Mouse (Mus musculus) ovary, adult 18-20 months (tissue): Measurements from ENCODE around the gene 5031439G07Rik.
"Not testable (repeated sequence)": the region's sequence is repeated elsewhere in the genome, so short reads cannot be mapped to it uniquely, and the experiment has no call there.

ENCODE experiments used
- DNase-seq: peaks from one replicate; pipeline ENCODE4 v3.0.0; 2022; ENCODE audit warnings: low spot score, mixed read lengths

5031439G07Rik gene

DNA sequence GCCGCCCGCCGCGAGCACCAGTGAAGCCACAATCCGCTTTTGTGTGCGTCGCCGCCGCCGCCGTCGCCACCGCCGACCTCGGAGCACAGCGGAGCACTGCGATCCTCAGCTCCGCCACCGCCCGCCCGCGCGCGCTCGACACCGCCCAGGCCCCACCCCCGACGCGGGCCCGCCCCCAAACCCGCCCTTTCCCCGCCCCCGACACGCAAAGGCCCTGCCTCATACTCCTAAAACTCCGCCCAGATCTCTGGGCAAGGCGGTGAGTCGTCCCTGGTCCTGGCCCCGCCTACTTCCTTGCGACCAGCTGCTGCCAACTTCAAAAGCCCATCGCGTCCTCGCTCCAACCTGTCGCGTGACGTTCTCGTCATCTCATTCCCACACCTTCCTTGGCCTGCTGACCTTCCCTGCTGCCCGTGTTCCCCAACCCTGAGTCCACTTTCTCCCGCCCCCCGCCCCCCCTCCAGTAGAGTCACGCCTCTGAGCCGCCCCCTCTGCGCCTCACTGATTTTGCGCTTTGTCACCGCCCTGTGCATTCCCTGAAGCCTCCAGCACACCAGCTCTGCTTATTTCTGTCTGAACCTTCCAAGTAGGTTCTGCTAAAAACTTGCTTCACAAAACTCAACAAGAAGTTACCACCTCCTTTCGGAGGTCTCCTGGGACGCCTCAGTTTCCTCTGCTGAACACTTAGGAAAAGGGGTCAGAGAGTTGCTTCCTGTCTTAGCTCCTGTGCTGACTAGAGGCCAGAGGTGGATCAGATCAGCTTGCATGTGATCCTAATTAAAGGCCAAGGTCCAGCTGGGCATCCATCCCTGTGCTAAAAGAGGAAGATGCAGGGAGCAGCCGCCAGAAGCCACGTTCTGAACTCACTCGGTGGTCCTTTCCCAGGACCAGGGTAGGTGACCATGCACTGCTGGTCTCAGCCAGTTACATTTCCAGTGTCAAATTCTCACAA, at the start of gene 5031439G07Rik:
TSS of gene 5031439G07Rik (minus strand) at position 678 of the 952 bp plus-strand sequence.
- peak; percentile 90 for DNase-seq

DNA sequence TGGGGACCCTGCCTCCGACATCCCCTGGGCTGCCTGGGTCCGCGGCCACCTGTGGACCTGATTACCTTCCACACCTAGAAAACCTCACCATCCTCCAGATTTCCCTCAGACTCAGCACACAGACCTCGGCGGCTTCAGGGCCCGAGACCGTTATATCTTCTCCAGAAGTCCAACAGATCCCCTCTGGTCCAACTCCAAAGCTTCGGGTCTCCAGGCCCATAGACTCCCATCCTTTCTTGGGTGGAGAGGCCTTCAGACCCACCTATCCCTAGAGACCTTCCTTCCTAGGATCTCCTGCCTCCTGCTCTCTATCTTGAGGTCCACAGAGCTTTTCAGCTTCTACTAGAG, 49.0 kb upstream of the 5031439G07Rik start:
- no peak for DNase-seq

DNA sequence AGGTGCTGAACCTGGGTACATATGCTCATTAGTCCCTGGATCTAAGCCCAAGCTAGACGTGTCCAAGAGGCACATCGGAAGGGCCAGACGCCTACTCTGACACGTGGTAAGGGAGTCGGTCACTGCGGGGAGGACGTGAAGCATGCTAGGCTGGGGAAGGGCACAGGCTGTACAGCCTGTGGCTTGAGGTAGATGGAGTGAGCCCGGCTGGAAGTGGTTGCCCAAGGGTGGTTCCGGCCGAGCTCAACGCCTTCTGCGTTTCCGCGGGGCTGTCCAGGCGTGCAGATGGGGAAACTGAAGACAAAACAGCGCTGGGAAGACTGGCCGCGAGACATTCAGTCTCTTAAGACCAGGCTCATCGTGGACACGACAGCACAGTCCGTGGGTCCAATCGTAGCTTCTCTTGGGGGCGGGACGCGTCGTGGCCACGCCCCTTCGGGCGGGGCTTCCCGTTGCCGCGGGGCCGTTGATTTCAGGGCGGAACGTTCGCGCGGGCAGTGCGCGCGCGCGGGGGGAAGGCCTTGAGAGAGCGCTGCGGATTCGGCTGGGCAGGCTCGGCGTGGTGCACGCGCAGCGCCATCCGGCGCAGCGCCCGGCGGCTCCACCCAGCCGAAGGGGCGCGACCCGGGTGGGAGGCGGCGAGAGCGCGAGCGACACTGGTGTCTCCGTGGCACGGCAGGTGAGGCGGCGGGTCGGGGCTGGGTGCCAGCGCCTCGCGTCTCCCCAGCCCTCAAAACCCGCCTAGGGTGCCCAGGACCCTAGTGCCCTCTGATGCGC, 48.4 kb upstream of the 5031439G07Rik start:
- peak; percentile 95 for DNase-seq

DNA sequence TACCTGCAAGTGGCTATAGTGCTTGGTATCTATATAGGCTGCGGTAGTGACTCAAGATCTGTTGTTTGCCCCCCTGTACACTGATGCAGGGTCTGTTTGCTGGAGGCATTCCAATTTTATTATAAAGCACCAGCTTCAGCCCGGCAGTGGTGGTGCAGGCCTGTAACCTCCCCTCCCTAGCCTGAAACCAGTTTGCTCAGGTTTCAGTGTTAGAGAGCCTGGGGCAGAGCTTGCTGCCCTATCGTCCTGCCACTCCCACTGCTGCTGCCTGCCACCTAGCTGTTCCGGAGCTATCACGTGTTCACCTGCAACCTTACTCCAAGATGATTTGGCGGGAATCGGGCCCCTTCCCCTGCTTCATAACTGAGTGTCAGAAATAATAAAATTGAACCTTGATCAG, 45.6 kb upstream of the 5031439G07Rik start:
- not testable (repeated sequence) for DNase-seq

DNA sequence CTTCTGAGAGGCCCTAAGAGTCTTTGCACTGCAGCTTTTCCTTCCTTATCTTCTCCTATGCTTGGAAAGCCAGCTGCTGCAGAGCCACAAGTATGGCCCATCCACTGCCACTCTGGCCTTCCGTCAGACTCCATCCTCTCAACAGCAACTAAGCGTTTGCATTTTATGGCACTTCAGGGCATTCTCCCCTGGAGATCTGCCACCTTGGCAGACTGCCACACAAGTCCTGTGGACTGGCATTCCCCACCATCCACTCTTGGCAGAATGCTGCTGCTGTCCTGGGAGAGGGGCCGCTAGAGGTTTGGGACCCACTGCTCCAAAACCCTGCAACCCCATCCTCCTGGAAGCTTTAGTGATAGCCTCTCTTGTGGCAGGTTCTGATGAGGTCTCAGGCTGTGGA, 43.5 kb upstream of the 5031439G07Rik start:
- no peak for DNase-seq

DNA sequence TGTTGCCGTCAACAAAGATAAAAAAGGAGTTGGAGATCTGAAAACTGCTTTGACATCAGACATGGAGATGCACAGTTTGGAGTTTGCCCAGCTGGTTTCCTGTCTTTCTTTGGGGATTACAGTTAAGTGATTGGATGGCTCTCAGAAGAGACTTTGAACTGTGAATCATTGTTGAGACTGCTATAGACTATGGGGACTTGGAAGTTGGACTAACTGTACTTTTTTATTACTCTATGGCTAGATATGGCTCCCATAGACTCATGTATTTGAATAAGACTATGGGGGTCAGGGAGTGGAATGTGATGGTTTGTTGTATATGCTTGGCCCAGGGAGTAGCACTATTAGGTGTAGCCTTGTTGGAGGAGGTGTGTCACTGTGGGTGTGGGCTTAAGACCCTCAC, 42.3 kb upstream of the 5031439G07Rik start:
- not testable (repeated sequence) for DNase-seq

DNA sequence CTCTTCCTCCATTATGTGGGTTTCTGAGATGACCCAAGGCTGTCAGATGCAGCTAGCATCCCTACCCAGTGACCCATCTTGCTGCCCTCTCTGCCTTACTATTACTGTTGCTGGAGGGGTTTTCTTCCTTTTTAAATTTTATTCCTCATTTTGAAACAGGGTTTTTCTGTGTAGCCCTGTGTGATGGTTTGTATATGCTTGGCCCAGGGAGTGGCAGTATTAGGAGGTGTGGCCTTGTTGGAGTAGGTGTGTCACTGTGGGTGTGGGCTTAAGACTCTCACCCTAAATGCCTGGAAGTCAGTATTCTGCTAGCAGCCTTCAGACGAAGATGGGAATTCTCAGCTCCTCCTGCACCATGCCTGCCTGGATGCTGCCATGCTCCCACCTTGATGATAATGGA, 40.3 kb upstream of the 5031439G07Rik start, which contains the start of gene Fam118a:
TSS of gene Fam118a (plus strand) at position 301 of the 400 bp plus-strand sequence.
- DNase-seq = not testable (repeated sequence)

DNA sequence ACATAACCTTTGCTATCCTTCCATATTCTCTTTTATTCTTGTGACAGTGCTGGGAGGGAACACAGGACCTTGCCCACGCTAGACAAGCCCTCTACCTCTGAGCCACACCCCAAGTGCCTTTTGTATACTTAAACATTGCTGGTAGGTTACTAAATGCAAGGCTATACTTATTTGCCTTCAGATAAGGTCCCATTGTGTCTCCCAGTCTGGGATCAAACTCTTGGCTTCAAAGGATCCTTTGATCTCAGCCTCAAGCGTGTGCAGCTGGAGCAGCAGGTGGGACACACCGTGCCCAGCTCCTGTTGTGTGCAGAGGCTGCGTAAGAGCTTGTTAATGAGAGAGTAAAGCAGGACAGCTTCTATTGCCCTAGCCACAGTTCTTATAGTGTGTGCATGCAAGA, 39.4 kb upstream of the 5031439G07Rik start:
- no peak for DNase-seq

DNA sequence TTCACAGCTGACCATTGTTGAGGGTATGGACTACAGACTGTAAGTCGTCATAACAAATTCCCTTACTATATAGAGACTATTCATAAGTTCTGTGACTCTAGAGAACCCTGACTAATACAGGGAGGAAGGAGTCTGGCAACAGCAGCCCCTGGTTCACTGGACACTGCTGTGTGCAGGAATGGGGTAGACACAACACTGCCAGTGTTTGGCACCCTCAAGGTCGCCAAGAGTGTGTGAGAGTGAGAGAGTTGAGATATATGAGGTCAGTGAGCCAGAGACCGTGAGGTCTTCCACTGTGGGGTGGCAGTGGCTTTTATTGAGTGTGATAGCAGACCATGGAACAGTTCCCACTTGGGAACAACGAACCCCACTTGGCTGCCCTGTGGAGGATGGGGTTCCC, 37.8 kb upstream of the 5031439G07Rik start:
- DNase-seq = peak; percentile 71

DNA sequence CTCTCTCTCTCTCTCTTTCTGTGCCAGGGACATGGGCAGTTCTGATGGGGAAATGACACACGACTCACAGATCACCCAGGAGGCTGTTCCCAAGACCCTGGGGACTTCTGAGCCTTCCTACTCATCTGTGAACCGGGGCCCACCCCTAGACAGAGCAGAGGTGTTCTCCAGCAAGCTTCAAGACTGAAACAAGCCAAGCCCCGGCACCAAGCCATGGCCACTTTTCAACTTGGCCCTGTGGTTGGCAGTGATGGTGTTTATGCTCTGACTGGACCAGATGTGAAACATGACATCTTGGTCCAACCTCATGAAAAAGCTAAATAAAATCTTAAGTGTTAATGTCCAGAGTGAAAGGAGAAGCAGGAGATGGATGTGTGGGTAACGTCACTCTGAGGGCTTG, 33.9 kb upstream of the 5031439G07Rik start:
- DNase-seq = no peak

DNA sequence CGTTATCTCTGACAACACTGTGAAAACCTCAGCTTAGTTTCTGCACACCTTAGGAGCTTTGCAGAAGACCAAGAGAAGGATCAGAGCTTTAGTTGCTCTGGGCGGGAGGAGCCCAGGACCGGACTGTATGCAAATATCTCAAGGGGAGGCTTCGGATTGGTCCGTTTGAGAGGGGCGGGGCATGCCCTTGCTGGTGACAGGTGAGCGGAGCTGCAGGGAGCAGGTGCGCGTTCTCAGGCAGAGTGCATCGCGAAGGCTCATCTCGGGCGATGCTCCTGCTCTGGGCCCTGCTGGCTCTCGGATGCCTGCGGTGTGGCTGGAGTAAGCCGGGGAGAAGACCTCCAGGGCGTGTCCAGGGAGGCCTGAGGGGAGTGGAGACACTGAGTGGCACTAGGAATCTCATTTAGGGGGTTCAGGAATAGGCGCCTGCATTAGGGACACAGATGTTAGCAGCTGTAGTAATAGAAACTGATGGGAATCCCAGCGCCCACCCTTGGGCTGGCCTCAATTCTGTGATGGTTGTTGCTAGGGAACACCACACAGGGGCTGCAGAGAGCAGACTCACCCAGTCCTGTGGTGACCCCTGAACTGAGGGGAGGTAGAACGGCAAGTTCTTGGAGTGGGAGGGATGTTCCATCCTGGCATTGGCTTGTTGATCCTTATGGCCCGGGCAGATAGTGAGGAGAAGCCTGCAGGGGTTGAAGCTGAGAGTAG, 28.8 kb upstream of the 5031439G07Rik start, which contains the start of gene Upk3a:
TSS of gene Upk3a (plus strand) at position 191 of the 714 bp plus-strand sequence.
- no peak for DNase-seq

DNA sequence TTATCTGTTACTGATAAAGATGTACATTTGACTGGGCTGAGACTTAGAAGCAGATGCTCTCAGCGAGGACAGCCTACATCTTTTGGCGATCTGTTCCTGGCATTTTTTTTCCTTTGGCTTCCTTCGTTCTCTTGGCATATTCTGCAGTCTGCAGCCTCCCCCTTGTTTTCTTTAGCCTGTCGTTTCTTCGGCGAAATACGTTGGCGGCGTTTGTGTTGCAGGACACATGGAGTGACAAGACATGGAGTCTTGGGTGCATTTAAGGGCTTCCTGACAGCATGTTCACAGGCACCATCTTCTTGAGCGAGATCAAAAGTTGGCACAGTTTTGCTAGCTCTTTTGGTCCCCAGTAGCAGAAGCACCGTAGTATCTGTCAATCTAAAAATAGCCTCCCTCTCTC, 27.4 kb upstream of the 5031439G07Rik start:
- DNase-seq = no peak

DNA sequence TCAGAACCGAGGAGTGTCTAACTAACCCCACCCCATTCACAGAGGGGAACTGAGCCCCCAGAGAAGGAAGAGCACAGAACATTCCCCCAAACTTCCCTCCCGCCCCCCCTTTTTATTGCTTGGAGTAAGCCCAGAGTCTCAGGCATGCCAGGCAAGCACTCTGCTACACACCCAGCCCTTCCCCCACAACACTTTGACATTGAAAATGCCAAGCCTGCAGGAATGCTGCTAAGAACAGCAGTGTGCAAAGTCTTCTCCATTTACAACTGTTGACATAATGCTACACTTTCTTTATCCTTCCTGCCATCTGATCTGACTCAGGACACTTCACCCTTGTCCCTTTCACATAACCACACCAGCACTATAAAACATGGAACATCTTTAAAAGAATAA, 24.3 kb upstream of the 5031439G07Rik start:
- no peak for DNase-seq

DNA sequence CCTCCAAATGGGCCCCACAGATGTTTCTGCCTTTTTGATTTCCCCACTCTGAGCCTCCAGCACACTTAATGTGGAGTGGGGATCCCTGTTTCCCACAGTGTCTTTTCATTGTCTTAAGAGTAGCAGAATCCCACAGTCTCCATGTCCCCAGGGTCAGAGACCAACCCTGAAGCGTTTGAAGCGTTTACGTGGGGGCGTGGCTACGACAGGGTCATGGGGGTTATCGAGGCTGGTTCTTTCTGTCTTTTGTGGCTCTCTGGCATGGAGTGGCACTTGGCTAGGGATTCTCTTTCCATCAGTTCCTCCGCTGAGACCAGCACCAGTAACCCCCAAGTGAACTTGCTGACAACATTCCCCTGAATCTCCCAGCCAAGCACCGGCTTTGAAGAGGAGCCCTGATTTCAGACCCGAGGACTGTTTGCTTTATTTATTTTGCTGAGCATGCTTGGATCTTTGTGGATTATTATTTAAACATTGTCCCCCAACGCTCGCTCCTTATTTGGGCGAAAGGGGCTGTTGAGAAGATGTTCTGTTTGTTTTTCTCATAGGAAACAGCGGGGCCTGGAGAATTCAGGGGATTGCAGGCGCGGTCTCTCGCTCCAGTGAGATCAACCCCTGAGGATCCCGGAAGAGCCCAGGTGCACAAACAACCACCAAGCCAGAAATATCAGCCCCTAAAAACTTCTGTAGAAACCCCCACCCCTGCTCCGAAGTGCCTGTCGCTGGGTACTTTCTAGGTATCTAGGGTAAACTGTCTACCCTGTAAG, 23.7 kb upstream of the 5031439G07Rik start:
- no peak for DNase-seq

DNA sequence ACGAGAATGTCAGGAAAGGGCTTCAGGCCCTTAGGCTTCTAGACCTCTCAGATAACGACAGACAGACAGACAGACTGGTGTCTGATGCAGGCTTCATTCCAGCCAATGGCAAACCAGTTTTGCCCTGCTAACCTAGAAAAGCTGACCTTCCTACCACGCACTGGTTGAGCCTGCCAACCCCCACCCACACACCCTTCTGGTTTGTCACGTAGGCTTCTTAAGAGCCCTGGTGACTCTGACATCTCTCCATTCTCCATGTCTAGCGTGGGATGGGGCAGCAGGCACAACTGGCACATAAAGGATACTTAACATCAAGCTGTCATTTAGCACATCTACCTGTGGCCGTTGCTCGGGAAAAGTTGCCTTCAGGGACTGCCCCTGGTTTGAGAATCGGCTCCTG, 21.3 kb upstream of the 5031439G07Rik start:
- DNase-seq = no peak

DNA sequence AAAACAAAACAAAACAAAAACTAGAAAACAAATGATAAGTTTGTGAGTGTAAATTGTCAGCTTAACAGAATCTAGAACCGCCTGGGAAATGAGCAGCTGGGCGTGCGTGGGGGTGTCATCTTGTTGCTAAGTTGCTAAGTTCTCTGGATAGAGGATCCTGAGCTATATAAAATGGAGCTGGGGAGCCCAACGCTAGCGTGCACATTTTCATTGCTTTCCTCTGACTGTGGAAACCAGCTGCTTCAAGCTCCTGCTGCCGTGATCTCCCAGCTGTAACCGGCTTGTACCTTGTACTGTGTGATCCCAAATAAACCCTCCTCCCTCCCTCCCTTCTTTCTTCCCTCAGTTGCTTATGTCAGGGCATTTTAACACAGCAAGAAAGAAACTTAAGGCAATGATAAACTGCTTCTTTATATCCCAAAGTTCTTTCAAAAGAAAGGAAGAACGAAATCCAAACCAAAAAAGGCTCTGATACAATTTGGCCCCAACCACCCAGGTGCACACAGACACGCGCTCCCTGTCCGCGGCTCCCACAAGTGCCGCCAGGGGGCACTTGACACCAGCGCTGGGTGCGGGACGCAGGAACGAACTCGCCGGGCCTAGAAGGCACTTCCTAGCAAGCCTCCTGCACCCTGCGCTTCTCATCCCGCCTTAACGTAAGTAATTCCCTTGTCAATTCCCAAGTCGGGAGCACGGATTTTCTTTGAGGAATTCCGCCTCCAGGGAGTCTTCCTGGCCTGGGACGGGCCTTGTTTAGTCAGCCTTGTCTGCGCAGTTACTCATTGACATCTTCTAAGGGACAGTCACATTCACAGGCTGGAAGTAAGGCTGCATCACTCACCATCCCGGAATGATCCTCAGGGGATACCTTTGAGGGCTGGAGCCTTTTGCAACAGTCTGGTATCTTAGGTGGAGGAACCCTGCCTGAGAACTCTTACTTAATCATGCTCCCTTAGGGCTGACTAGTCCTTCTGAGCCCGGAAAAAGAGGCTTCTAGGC, 12.9 kb upstream of the 5031439G07Rik start:
- peak; percentile 54 for DNase-seq

DNA sequence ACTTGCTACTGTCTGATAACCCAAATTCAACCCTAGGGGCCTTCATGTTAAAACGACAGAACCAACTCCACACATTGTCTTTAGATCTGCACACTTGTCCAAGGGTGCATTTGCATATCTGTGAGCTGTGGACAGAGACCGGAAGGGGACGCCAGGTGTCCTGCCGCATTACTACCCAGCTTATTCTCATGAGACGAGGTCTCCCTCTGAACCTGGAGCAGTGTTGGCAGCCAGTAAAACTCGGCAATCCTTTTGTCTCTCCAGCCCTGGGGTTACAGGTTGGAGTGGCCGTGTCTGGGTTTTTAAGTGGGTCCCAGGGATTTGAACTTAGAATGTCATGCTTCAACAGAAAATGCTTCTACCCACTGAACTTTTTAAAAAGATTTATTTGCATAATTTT, 11.6 kb upstream of the 5031439G07Rik start:
- no peak for DNase-seq

DNA sequence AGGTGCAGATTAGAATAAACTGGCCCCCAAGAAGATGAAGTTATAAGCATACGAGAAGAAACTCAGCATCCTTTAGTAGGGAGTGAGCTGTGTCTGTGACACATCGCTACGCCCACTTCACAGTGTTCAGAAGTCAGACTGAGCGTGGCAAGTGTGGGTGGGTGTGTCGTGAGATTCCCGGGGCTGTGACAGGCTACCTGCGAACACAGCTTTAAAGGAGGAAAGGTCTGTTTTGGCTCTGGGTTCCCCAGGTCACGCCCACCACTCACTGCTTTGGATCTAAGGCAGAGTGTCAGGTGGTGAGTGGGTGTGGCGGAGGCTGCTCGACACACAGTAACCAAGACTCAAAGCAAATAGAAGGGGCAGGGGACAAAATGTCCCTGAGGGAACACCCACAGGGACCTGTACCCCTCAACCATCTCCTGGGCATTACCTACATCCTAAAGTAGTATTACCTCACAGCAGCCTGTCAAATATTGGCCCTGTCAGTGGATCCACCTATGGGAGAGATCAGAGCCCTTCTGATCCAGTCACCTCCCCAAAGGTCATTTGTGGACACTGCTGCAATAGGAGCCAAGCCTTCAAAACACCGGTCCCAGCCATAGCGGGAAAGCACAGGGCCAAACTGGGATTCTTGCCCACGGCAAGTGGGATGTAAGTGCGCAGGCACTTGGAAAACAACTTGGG, 9.6 kb upstream of the 5031439G07Rik start:
- DNase-seq = no peak

DNA sequence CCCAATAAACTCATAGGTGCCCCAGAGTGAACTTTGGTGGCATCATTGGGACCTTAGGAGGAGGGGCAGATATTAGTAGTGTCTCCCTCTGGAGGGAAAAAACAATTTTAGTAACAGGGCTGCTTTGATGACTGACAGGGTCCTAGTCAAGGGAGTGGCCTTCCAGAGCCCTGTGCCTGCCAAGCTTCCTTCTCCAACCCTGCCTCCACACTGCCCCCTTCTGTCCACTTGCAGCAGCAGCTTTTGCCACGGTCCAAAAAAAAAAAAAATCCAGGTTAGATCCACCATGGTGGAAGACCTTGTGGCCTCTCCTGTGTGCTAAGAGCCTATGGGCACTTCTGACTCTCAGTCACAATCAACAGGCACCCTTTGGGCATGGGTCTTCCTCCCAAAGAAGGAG, 7.6 kb upstream of the 5031439G07Rik start:
- DNase-seq = no peak

DNA sequence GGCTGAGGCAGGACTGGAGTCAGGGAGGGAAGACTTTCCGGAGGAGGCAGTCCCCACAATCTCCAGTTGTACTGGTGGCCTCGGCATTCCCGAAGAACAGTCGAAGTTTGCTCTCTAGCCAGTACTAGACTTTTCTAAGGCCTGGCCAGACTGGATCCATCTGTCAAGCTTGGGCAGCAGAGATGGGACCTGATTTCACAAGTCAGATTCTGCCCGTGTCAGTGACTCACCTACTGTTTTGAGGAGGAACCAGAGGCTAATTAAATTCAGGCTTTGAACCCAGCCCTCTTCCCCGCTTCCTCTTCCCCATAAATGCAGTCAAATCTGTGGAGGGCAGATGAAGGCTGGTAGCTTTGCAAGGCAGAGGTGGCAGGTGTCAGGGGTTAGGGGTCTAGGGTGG, 6.7 kb upstream of the 5031439G07Rik start:
- no peak for DNase-seq
